Mouse (Mus musculus) G1E-ER4 (cell line): Measurements from ENCODE around the gene Synpr. TPM values are rescaled to one million over a fixed set of nuclear protein-coding genes. Genes with fewer than 3 reads are reported as not detected.

Source experiments
- GATA1 ChIP-seq: IDR thresholded peaks from one replicate; pipeline ENCODE4 v1.8.0; 2012; ENCODE audit warnings: low read length, inconsistent platforms
- polyA plus RNA-seq: library from polyadenylated mRNA; stranded (reverse); fragments of >175 nt; gene quantifications from 2 replicates; pipeline ENCODE4 v1.2.3, GENCODE M21; 2012

The Synpr gene
- polyA plus RNA-seq, 1 experiment: not detected

- TF ChIP-seq GATA1: no peak
These were observed 169.1 kb downstream of the Synpr start for GRCm38 (mm10) chr14:13453461-13454204.

DNA sequence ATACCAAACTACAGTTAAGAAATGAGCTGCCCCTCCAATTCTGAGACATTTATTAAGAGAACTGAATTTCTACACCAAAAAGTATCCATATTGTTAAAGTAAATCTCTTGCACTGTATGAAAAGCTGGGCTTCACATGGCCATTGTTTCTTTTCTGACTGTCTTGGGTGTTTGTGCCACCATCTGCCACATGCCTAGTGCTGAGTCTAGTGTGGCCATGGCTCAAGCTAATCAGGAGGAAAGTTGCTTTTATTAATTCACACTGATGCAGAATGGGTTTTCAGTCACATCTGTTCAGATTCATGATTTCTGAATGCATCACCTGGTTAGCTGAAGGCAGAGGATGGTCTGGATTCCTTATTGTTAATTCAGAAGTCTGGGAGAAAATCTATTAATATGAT lies 170.4 kb downstream of the Synpr start:
- no peak for TF ChIP-seq GATA1

- TF ChIP-seq GATA1: no peak
These were observed 174.8 kb downstream of the Synpr start for GRCm38 (mm10) chr14:13459333-13459732.

- no peak for TF ChIP-seq GATA1
These were observed 184.6 kb downstream of the Synpr start for GRCm38 (mm10) chr14:13469211-13469610.

DNA sequence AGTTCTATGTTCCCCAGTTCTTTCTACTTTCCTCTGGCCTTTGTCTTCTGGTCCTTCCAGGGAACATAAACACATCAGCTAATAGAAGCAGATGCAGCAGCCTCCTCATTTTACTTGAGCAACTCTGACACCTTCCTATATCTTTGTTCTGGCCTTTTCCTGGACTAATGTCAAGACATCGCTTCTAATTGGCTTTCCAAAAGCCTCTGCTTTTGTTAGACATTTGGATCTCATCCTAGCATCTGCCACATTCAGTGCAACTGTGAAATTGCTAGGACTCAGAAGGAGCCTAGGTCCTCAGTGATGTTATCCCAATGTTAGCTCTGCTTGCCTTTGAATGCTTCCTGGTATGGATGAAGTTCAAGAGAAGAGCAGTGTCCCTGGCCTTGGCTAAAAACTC lies 193.2 kb downstream of the Synpr start:
- no peak for TF ChIP-seq GATA1

DNA sequence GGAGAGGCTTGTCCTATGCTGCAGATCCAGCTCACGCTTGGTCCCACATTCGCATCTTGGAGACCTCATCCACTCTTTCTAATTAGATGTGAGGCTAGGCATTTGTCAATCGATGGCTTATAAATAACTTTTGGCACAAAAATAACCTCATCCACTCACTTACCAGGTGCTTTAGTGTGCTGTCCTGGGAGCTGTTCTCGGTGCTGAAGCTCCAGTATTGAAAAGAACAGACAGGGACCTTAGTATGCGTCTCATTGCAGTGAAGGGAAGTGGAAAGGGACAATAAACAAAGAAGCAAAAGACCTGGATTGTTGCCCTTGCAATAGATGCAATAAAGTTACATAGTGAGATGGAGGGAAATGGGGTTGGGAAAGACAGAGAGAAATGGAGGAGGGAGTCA lies 220.8 kb downstream of the Synpr start:
- TF ChIP-seq GATA1: no peak

GRCm38 (mm10) chr14:13518608-13519139 lies 234.1 kb downstream of the Synpr start:
- TF ChIP-seq GATA1: no peak

GRCm38 (mm10) chr14:13519239-13520011 lies 234.8 kb downstream of the Synpr start:
- TF ChIP-seq GATA1: no peak

DNA sequence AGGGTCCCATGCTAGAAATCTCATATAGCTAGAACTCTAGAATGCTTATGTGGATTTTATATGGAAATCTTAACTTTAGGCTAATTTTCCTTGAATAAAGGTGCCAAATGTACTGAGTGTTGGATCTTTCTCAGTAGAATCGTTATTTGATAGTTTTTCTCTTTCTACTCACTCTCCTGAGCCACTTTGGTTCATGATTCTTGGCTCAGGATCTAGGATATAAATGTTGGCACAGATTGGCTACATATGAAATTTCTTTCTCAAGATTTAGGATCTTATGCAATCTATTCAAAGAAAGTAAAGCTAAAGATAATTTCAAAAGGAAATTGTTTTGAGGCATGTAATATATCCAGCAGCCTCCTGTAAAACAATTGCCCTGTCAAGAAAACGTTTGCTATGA lies 263.2 kb downstream of the Synpr start:
- no peak for TF ChIP-seq GATA1

DNA sequence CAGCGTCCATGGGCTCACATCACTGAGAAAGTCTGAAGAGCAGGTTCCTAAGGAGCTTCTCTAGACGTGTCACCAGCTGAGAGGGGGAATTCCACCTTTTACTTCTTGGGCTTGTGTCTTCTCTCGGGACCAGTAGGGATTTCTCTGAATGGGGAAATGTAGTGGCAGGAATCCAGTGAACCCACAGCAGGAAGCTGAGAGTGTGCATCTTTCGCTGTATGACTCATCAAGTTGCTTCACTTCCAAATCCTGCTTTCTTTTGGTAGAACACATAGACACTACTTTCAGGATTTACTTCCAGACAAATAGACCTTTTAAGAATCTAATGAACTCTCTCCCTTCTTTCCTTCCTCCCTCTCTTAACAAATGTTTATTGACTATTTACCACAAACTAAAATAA lies 266.6 kb downstream of the Synpr start:
- TF ChIP-seq GATA1: no peak

GRCm38 (mm10) chr14:13553616-13554370 lies 269.2 kb downstream of the Synpr start:
- TF ChIP-seq GATA1: no peak

GRCm38 (mm10) chr14:13554631-13555030 lies 270.1 kb downstream of the Synpr start:
- no peak for TF ChIP-seq GATA1

DNA sequence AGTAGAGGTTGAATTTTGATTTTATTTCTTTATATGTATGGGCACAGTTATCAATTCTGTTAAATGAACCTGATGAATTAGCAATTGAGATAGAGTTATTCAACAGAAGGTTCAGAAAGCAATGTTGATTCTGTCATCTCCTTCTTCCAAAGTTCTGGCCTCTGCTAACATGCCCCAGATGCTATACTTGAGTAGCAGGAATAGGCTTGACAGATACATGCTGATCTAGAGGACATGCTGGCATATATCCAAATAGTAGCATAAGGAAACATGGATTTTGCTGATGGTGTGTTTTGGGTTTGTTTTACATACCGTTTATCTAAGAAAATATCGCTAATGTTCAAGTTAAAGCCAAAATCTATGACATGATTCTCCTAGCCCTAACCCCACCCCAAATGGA lies 273.5 kb downstream of the Synpr start:
- no peak for TF ChIP-seq GATA1

- TF ChIP-seq GATA1: no peak
These were observed 282.7 kb downstream of the Synpr start for GRCm38 (mm10) chr14:13567250-13567649.

DNA sequence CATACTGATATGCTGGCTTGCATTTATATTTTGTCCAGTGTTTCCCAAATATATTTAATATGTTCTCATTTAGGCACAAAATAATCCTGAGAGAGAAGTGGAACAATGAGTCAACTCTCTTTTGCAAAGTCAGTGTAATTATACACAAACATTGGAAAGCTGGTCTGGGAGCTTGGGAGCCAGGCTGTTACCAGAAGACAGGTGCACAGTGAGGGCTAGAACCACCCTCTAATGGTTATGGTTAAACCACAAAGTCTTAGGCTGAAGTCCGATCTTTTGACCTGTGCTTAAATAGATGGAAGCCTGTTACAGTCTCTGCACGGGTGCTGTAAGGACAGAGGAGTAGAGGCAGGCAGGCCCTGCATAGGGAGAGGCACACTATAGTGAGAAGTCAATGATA lies 283.4 kb downstream of the Synpr start:
- TF ChIP-seq GATA1: no peak

GRCm38 (mm10) chr14:13571941-13572340 lies 287.4 kb downstream of the Synpr start:
- no peak for TF ChIP-seq GATA1
